Mouse (Mus musculus): ENCODE results near the gene Neurl2.

The Neurl2 gene

DNA sequence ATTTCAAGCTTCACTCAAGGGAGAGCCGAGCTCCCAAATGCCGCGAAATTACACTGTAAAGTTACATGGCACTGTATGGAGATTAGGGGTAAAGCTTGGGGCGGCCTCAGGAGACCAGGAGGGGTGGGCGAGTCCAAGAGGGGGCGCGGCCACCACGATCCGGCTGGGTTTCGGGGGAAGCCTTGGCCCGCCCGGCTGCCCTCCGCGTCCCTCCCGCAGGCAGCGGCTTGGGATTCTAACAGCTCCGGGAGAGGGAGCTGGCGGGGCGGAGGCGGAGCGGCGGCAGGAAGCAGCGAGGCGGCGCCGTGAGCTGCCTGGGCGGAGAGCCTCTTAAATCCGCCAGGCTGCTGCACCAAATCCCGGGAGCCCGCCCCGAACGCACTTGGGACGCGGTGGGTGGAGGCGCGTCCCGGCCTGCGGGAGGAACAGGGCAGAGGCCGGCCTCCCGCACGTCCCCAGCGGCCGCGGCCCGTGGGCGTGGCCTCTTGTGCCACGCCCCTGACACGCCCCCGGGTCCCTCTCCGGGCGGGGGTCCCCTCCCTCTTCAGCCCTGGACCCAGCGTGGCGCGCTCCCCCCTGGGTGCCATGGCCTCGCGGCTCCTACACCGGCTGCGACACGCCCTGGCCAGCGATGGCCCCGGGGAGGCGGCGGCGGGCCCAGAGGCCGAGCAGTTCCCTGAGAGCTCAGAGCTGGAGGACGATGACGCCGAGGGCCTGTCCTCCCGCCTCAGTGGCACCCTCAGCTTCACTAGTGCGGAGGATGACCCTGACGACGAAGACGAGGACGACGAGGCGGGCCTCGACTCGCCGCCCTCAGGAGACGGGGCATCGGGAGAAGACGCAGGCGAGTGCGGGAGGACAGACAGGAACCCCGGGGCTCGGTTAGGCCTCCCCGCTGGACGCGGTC lies 47.5 kb downstream of the Neurl2 start, which contains the start of gene Snx21:
Snx21 (plus strand) TSS at position 343 of the 907 bp plus-strand sequence.
- no peak for DNase-seq (ENCODE audit: low read depth)

DNA sequence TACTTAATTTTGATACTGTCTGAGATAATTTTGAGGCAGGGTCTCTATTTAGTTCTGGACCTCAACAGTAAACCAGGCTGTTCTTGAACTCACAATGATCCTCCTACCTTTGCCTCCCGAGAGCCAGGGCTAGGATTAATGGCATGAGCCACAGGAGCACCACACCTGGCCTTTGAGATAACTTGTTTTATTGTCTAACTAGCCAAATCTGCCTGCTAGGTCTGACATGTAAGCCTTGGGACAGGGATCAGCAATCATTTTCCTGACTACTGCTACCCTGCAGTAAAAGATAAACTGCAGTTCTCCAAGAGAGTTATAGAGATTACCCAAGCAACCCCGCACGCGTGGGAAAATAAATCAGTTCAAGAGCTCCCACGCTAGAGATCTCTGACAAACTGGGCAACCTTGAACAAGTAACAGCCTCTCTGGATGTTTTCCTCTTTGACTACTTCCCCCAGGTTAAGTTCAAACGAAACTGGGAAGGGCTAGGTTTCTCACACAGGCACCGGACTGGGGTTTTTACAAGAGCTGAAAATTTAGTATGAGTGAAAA lies 48.3 kb downstream of the Neurl2 start:
- no peak for DNase-seq (ENCODE audit: low read depth)

DNA sequence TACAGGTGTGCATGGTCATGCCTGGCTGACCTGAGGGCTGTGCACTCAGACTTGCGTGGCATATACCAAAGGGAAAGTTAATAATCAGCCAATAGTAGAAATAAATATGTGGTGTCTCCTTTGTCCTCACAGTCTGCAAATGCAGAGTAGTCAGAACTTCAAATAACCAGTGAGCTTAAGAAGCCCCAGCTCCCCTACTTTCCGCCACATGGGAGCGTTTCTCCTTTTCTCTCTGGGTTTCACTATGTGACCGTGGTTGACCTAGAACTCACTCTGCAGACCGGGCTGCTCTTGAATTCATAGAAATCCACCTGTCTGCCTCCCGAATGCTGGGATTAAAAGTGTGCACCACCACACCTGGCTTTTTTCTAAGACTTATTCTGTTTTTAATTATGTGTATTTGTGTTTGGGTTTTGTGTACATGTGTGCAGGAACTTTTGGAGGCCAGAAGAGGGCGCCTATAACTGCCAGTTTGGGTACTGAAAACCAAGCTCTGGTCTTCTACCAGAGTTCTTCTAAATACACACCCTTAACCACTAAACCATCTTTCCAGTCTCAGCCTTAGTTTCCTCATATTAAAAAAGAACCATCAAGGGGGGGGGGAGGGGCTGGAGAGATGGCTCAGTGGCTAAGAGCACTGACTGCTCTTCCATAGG lies 49.2 kb downstream of the Neurl2 start:
- no peak for DNase-seq (ENCODE audit: low read depth)

DNA sequence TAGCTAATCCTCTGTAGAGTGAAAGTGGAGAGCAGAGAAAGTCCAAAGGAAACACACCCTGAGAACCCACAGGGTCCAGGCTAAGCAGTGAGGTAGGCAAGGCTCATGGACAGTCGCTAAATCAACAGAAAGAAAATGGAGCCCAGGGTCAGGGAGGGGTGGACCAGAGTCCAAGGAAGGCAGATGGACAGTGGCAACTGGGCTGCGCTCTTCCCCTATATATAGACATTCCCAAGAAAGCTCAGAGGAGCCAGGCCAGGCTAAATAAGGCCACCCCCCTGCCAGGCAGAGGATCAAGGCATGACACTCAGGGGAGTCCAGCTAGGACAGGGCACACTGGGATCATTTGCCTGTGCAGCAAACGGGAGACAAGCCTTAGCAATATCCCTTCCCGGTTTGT lies 51.4 kb downstream of the Neurl2 start:
- DNase-seq (ENCODE audit: low read depth) = no peak

All from c-Kit-positive CD71-positive TER-119-negative erythroid progenitor cells, embryonic 14.5 days (primary cell).